Mouse (Mus musculus) cerebellum, postnatal 36 days (tissue): ENCODE measurements around the gene Wdr90.

Experiments
- DNase-seq, 2 experiments: peaks; one replicate each; pipeline ENCODE4 v3.0.0; 2021 to 2022; ENCODE audit warnings: mixed read lengths in 2 of 2

Gene Wdr90

GRCm38 (mm10) chr17:25843122-25843521 lies 18.2 kb downstream of the Wdr90 start:
- DNase-seq, result no peak

GRCm38 (mm10) chr17:25842509-25842908 lies 18.8 kb downstream of the Wdr90 start:
- DNase-seq, result no peak

DNA sequence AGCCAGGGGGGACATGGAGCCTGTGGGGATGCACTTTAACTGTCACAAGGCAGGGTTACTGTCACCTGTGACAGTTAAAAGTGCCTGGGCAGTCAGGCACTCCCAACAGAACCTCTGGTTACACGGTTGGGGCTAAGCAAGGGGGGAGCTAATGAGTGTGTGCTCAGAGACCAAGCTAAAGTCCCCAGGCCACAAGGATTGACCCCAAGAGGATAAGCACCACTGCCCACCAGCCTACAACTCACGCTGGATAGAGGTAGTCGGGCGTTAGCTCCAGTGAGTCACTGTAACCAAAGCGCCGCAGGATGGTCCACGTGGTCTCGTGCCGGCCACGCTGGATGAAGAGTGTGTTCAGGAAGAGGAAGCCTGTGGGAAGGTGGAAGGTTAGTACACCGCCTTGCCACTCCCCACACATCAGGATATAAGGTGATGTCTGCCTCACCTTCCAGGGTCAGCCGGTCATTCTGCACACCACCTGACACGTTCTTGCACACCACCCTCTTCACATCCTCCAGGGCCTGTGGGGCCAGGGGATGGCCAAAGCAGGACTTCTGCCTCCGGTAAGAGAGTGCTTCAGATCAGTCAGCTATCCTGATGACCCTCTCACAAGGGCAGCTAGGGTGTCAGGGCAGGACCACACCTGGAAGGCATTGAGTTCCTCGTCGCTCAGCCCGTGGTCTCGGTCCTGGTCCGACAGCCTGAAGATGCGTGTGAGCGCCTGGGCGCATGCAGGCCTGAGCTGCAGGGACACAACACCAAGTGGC lies 20.0 kb downstream of the Wdr90 start, which contains the start of gene Gm20683:
Gene Gm20683, minus strand, starts transcription at position 647 of the 764 bp plus-strand sequence.
- DNase-seq, result no peak

DNA sequence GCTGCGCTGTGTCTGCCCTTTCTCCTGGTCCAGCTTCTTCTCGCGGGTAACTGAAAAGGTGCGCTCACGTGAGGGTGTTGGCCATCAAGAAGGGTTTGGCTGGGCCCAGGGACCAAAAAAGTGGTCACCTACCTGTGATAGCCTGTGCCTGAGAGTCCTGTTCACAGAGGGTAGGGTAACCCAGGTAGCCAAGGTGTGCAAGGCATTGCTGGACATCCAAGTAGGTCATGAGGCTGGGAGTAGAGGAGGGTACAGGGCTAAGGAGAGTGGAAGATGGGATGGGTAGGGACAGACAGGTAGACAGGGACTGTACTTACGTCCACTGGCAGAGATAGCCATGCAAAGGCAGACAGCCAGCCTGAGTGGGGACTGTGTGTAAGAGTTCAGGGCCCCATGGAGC lies 20.8 kb downstream of the Wdr90 start:
- DNase-seq, result no peak

- DNase-seq, result no peak
Measured at GRCm38 (mm10) chr17:25839455-25840235, 21.7 kb downstream of the Wdr90 start.

- DNase-seq, result no peak
Measured at GRCm38 (mm10) chr17:25838904-25839303, 22.4 kb downstream of the Wdr90 start.

DNA sequence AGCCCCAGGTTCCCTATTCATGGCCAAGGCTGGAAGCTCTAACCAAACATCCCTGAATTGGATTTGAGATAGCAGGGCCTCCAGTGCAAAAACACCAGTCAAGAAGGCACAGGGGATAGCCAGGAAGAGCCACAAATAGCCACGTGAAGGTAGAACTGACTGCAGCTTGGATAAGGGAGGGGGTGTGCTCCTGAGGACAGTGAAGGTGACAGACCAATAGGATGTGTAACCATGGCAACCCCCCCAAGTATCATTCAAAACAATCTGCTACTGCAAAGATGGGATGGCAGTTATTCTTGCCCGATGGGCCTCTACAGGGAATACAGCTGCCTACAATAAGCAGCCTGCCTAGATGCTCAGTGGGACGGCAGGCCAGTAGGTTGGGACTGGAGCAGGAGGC lies 23.8 kb downstream of the Wdr90 start:
- no peak for DNase-seq

DNA sequence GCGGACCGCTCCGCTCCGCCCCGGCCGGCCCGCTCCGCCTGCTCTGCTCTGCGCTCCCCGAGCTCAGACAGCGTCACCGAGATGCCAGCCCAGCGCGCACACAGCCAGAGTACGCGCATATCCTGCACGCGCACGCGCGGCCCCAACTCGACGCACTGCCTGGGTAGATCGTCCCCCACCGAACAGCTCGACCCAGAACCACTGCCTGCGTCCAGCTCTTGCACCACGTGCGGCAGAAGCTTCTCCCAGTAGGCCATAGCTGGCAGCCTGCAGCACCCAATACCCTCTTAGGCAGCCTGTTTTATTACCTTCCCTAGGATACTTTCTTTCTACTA lies 24.3 kb downstream of the Wdr90 start, which contains the start of gene Rhbdl1:
Gene Rhbdl1, minus strand, starts transcription at position 220 of the 335 bp plus-strand sequence.
- DNase-seq, result peak; percentile 84 to 89

DNA sequence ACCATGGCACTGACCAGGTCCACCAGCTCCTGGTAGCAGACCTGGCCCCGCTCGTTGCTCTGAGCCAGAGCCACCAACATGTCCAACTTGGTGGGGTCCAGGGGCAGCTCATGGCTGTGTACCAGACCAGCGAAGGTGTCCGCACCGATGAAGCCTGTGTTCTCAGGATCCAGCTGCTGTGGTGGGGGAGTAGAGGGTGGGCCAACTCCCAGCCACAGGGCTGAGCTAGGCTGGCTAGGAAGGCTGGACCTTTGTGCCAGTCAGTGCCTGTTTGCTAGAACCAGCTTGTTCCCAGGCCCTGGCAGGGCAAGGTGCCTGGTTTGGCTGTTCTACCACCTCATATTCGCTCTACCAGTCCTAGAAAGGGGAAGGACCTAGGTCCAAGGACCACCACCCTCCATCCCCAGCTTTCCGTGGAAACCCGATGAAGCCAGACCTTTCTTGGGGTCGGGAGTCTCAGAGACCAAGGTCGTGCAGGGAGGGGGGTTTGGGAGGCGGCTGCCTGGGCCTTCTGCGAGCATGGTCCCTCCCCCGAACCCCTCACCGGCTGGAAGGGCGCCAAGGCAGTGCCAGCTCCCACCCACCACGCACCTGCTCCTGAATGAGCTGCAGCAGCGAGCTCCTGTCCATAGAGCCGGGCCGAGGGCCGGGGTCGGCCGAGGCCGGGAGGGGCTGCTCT lies 24.8 kb downstream of the Wdr90 start:
- DNase-seq, result peak; percentile 43 to 44

- DNase-seq, result no peak
Measured at GRCm38 (mm10) chr17:25835816-25836215, 25.5 kb downstream of the Wdr90 start.

DNA sequence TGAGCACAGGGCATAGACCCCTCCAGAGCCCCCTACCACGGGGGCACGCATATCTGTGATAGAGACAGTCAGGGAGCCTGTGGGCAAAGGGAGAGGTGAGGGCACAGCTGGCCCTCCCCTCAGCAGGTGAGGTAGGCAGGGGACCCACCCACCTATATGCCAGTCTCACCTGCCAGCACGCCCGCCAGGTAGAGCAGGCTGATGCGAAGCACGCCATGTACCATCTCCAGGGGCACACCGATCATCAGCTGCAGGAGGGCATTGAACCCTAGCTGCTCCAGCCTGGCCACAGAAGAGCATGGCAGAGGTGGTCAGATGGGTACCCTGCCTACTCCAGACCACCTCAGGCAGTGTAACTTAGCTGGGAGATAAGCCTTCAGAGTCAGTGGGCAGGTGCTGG lies 26.0 kb downstream of the Wdr90 start:
- DNase-seq, result no peak

- DNase-seq, result no peak
Measured at GRCm38 (mm10) chr17:25834595-25835222, 26.6 kb downstream of the Wdr90 start.

DNA sequence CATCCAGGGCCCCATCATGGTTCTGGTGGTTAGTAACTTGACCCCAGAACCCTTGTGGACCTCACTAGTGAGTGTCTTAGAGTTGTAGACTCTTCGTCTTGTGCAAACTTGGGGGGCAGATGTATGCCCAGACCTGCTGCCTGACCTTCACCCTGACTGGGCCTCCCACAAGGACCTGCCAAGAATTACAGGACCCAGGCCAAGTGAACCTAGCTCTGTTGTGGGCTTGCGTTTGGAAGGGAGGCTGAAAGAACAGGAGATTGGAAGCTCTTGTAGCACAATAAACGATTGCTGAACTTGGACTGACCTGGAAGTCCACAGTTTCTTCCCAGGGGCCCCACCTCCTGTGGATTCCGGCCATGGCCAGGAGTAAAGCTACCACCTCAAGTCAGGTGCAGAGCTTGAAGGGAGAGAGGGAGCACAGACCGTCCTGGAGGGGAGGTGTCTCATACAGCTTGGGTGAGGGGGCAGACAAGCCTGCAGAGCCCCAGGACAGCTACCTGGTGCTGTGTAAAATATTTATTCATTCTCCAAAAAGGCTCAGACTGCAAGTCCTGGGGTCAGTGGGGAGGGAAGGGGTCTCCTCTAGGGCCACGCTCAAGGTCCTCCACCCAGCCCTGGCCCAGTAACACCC lies 27.2 kb downstream of the Wdr90 start:
- DNase-seq, result no peak

- DNase-seq, result peak; percentile 84
Measured at GRCm38 (mm10) chr17:25833291-25833663, 28.0 kb downstream of the Wdr90 start, which contains the start of gene Stub1. Gene Stub1, minus strand, starts transcription at chr17:25833404.

- DNase-seq, result peak; percentile 98 to 99
Measured at GRCm38 (mm10) chr17:25832436-25833290, 28.6 kb downstream of the Wdr90 start.

- DNase-seq, result peak; percentile 41 to 48
Measured at GRCm38 (mm10) chr17:25831451-25832281, 29.6 kb downstream of the Wdr90 start.

DNA sequence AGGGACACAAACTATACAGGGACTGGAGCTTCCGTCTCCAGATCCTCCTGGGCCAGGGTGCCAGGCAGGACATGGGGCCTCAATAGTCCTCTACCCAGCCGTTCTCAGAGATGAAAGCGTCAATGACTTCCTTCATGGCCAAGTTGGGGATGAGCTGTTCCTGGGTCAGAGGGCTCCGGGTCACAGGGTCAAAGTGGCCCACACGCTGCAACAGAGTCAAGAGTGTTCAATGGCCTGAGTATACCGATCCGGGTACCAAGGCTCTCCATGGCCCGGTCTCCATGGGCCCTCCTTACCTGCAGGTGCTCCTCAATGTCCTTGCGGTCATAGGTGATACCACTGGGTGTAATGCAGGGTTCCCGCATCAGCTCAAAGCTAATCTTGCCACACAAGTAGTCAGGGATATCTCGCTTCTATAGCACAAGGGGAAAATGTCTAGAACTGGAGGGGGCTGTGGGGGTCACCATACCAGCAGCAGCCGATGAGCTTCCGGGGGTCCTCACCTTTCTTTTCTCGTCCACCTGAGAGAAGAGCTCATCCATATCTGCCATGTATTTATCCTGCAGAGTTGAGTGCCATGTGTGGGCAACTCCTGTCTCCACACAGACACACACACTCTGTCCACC lies 30.4 kb downstream of the Wdr90 start:
- DNase-seq, result no peak

- DNase-seq, result no peak
Measured at GRCm38 (mm10) chr17:25830200-25830753, 31.0 kb downstream of the Wdr90 start.

GRCm38 (mm10) chr17:25829558-25830017 lies 31.7 kb downstream of the Wdr90 start:
- DNase-seq, result no peak
